Comparison of ENCODE assay signal across 8 mouse cellular contexts in genomic region chr16:91406585-91407220, GRCm38 (mm10). TPM values are rescaled to one million over a fixed set of nuclear protein-coding genes. Genes with fewer than 3 reads are reported as not detected.
DNase-seq lines count a peak whose midpoint lies in the region; TF ChIP-seq lines count a peak whose summit lies in the region.

No protein-coding gene starts in this region.

- H3K36me3 ChIP-seq in testis, adult 2 months (ENCODE audit: control insufficient read depth, insufficient read depth, low read length) = no peaks in the 10 kb centered on the region

- H3K4me1 ChIP-seq in testis, adult 2 months (ENCODE audit: control insufficient read depth, insufficient read depth, low read length) = peaks cover 15% of the 10 kb centered on the region
- H3K4me1 ChIP-seq in lung, adult 2 months (ENCODE audit: control insufficient read depth, insufficient read depth, low read length) = peaks cover 9% of the 10 kb centered on the region

- peaks cover 2% of the 10 kb centered on the region; the same call in 1 of the 2 replicates for H3K27me3 ChIP-seq in testis, adult 2 months (ENCODE audit: control insufficient read depth, insufficient read depth, low read length)

- H3K4me3 ChIP-seq in testis, adult 2 months (ENCODE audit: control insufficient read depth, low read depth, low read length) = peak overlapping the region; percentile 74
- H3K4me3 ChIP-seq in lung, adult 2 months (replicated peaks; ENCODE audit: extremely low read depth, low read depth, low read length) = peak overlapping the region; percentile 77

- TF ChIP-seq POLR2A in testis, adult 2 months (IDR thresholded peaks at IDR 0.05; ENCODE audit: control insufficient read depth, low read depth, low read length) = no peak
- 0 out of 2 replicates have a peak, but pooled peaks have one; percentile 3 for TF ChIP-seq POLR2A in lung, adult 2 months (IDR thresholded peaks at IDR 0.05; ENCODE audit: borderline replicate concordance, extremely low read depth, low read depth, low read length)

- no peak for DNase-seq in testis, postnatal 14 days (ENCODE audit: low spot score)
- peak; percentile 41 for DNase-seq in embryo, embryonic 10 days (ENCODE audit: low spot score)
- peak; percentile 63 for DNase-seq in heart, adult 8-10 months (ENCODE audit: low spot score)
- DNase-seq in kidney, adult 18-20 months = peak; percentile 63
- peak; percentile 65 for DNase-seq in lung, adult 2 months
- DNase-seq in neural tube, embryonic 10.5 days (ENCODE audit: extremely low spot score, low spot score) = peak; percentile 41
- DNase-seq in thymus, postnatal 36 days = no peak

- H3K27ac ChIP-seq in testis, adult 2 months (ENCODE audit: control insufficient read depth, insufficient read depth, low read depth, low read length) = peak overlapping the region; percentile 81; the same call in 1 of the 2 replicates

- under 1% methylated on average over 13 of the region's 13 CpGs for WGBS in lung, adult 2 months

- no peak for TF ChIP-seq CTCF in testis, adult 2 months (IDR thresholded peaks at IDR 0.05; ENCODE audit: control insufficient read depth, insufficient read depth, insufficient replicate concordance, low read depth, low read length)
- TF ChIP-seq CTCF in lung, adult 2 months (IDR thresholded peaks at IDR 0.05; ENCODE audit: insufficient read depth, low read length) = no peak

RNA-seq across cellular contexts. Expression of gene Il10rb, which starts 0.7 kb away (rescaled TPM):
- polyA plus RNA-seq in testis, adult 2 months (2012; rRNA removed) = 6.4 and 7.2 TPM in 2 replicates
- total RNA-seq in heart, adult 8-10 months (2022) = 100 to 1,000 TPM; 116 to 131 (median 129) TPM
- polyA plus RNA-seq in lung, adult 2 months (2012; rRNA removed) = 46.5 and 53.1 TPM in 2 replicates

RNA-seq across cellular contexts. Expression of gene Gm21970, which starts 15.2 kb away (rescaled TPM):
- not detected in 2 replicates for polyA plus RNA-seq in testis, adult 2 months (2012; rRNA removed)
- total RNA-seq in heart, adult 8-10 months (2022) = not detected
- not detected in 2 replicates for polyA plus RNA-seq in lung, adult 2 months (2012; rRNA removed)

RNA-seq across cellular contexts. Expression of gene Ifnar2, which starts 34.1 kb away (rescaled TPM):
- 4.4 and 4.7 TPM in 2 replicates for polyA plus RNA-seq in testis, adult 2 months (2012; rRNA removed)
- total RNA-seq in heart, adult 8-10 months (2022) = 10 to 100 TPM; 27.6 to 35.3 (median 32.6) TPM
- polyA plus RNA-seq in lung, adult 2 months (2012; rRNA removed) = 91.2 and 96.3 TPM in 2 replicates

Comparison
In these comparisons a context has a peak if more than half of its experiments do, and no peak if none do; other contexts are left out.
1. DNase-seq: peak in embryo, embryonic 10 days (single experiment), heart, adult 8-10 months (single experiment), kidney, adult 18-20 months (single experiment), lung, adult 2 months (single experiment) and neural tube, embryonic 10.5 days (single experiment); none in testis, postnatal 14 days (single experiment) and thymus, postnatal 36 days (0 of 2).
2. RNA of gene Ifnar2, which starts 34.1 kb away (polyA plus RNA-seq): 91.2 to 96.3 TPM in lung, adult 2 months; 4.4 to 4.7 TPM in testis, adult 2 months; every median in the first group is over 10 times any median in the second.